In genomic region chr17:83732801-83733200, GRCm38 (mm10) we compare ENCODE assay signal across 9 mouse cellular contexts. TPM values are rescaled to one million over a fixed set of nuclear protein-coding genes. Genes with fewer than 3 reads are reported as not detected.
A peak's percentile ranks its signal among the peaks of the same experiment; 100 is the strongest.
DNase-seq lines count a peak whose midpoint lies in the region; ATAC-seq lines count a peak whose summit lies in the region.
"Had no signal": no experiment of that assay in that cellular context is flagged by ENCODE, and none has a peak within 500 bp of the region (broad histone marks: within the 10 kb centered on the region; RNA-seq: fewer than 3 reads in every experiment).

No protein-coding gene starts in this region.

- no peak overlapping the region for H3K9ac ChIP-seq in neural tube, embryonic 15.5 days (replicated peaks)
- H3K9ac ChIP-seq in liver, embryonic 12.5 days, result peak overlapping the region; percentile 59; the same call in 1 of the 2 replicates
- H3K9ac ChIP-seq: heart, embryonic 13.5 days had no signal

- ATAC-seq in neural tube, embryonic 15.5 days (ENCODE audit: low FRiP score), result no peak
- ATAC-seq in liver, embryonic 12.5 days, result no peak

- no peaks in the 10 kb centered on the region for H3K27me3 ChIP-seq in neural tube, embryonic 15.5 days (replicated peaks)
- no peaks in the 10 kb centered on the region for H3K27me3 ChIP-seq in heart, embryonic 10.5 days (ENCODE audit: insufficient read depth, poor library complexity, severe bottlenecking)
- no peaks in the 10 kb centered on the region for H3K27me3 ChIP-seq in liver, embryonic 12.5 days (replicated peaks)
- H3K27me3 ChIP-seq: heart, embryonic 13.5 days had no signal

- H3K4me1 ChIP-seq in neural tube, embryonic 15.5 days, result peaks cover 4% of the 10 kb centered on the region; the same call in 1 of the 2 replicates
- peaks cover 8% of the 10 kb centered on the region for H3K4me1 ChIP-seq in heart, embryonic 10.5 days
- H3K4me1 ChIP-seq in liver, embryonic 12.5 days, result peaks cover 80% of the 10 kb centered on the region

- no peaks in the 10 kb centered on the region for H3K36me3 ChIP-seq in neural tube, embryonic 15.5 days
- H3K36me3 ChIP-seq in heart, embryonic 10.5 days, result peaks cover 8% of the 10 kb centered on the region; the same call in 1 of the 2 replicates
- peaks cover 20% of the 10 kb centered on the region for H3K36me3 ChIP-seq in liver, embryonic 12.5 days

- H3K9me3 ChIP-seq in neural tube, embryonic 15.5 days (replicated peaks), result no peaks in the 10 kb centered on the region
- no peaks in the 10 kb centered on the region for H3K9me3 ChIP-seq in heart, embryonic 10.5 days
- no peaks in the 10 kb centered on the region for H3K9me3 ChIP-seq in liver, embryonic 12.5 days (replicated peaks)
- H3K9me3 ChIP-seq: heart, embryonic 13.5 days had no signal

- H3K27ac ChIP-seq in neural tube, embryonic 15.5 days (replicated peaks), result no peak overlapping the region
- no peak overlapping the region for H3K27ac ChIP-seq in heart, embryonic 10.5 days
- peak overlapping the region; percentile 87 for H3K27ac ChIP-seq in liver, embryonic 12.5 days

- 48% methylated on average over 5 of the region's 5 CpGs for WGBS in neural tube, embryonic 15.5 days
- 35% methylated on average over 5 of the region's 5 CpGs for WGBS in heart, embryonic 10.5 days
- 10% methylated on average over 5 of the region's 5 CpGs for WGBS in liver, embryonic 12.5 days (ENCODE audit: insufficient replicate concordance)

- peak; percentile 68 for DNase-seq in neural tube, embryonic 10.5 days (ENCODE audit: extremely low spot score, low spot score)
- DNase-seq in R1 (ENCODE audit: low read depth, low spot score), result peak; percentile 89
- DNase-seq in cerebellum, adult 9-11 months, result peak; percentile 37
- peak; percentile 80 for DNase-seq in heart, embryonic 10.5 days (ENCODE audit: low spot score)
- DNase-seq in retina, embryonic 14.5 days (ENCODE audit: low spot score), result peak; percentile 65
- DNase-seq in frontal cortex, postnatal 14 days (ENCODE audit: low spot score in 2 of 2), result no peak

- no peak overlapping the region for H3K4me2 ChIP-seq in neural tube, embryonic 15.5 days
- peak overlapping the region; percentile 59 for H3K4me2 ChIP-seq in liver, embryonic 12.5 days

- no peak overlapping the region for H3K4me3 ChIP-seq in neural tube, embryonic 15.5 days (replicated peaks)
- no peak overlapping the region for H3K4me3 ChIP-seq in heart, embryonic 10.5 days
- no peak overlapping the region; the same call in 1 of the 2 replicates for H3K4me3 ChIP-seq in liver, embryonic 12.5 days
- H3K4me3 ChIP-seq: heart, embryonic 13.5 days had no signal

RNA-seq across cellular contexts. Expression of gene Mta3, which starts 26.8 kb away (rescaled TPM):
- polyA plus RNA-seq in neural tube, embryonic 15.5 days (2015; fragmentation: Nextera tagmentation; extraction: Ambion mirVana), result 34.8 and 43.2 TPM in 2 replicates
- 45.7 and 50.5 TPM in 2 replicates for polyA plus RNA-seq in heart, embryonic 10.5 days (2016; fragmentation: Nextera tagmentation; extraction: Ambion mirVana)
- 60.2 and 66.4 TPM in 2 replicates for polyA plus RNA-seq in liver, embryonic 12.5 days (2016; fragmentation: Nextera tagmentation; extraction: Ambion mirVana)

Comparison
In these comparisons a context has a peak if more than half of its experiments do, and no peak if none do; other contexts are left out.
1. DNase-seq: peak in neural tube, embryonic 10.5 days (single experiment), R1 (single experiment), cerebellum, adult 9-11 months (single experiment), heart, embryonic 10.5 days (single experiment) and retina, embryonic 14.5 days (single experiment); none in frontal cortex, postnatal 14 days (0 of 2).